Mouse (Mus musculus): ENCODE measurements around the gene Slc25a12. TPM values are rescaled to one million over a fixed set of nuclear protein-coding genes. Genes with fewer than 3 reads are reported as not detected.

Gene Slc25a12
- polyA plus RNA-seq, 1 experiment from 2014 or later: 38.4 TPM

DNA sequence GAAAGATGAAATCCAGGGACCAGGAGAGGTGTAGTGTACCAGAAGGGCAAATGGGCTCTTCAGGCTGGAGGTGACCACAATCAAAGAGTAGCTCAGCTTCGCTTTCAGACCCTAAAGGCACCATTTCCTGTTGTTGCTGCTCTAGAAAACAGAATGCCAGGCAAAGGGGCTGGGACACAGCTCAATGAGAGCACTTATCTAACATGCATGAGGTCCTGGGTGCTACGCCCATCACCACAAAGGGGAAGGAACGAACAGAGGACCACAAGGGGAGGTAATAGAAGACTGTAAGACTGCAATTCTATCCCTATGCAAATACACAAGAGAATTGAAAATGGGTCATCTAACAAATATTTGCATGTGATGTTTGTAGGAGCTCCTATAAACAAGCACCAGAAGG lies 46.1 kb downstream of the Slc25a12 start:
- H3K27me3 ChIP-seq (replicated peaks; ENCODE audit: low read depth, poor library complexity, severe bottlenecking): no peaks in the 10 kb centered on the region
- WGBS: 87% methylated on average over 3 of the region's 3 CpGs
- no peak for DNase-seq (ENCODE audit: low spot score)

GRCm38 (mm10) chr2:71316116-71316789 lies 51.3 kb downstream of the Slc25a12 start:
- DNase-seq (ENCODE audit: low spot score): no peak
- Histone ChIP-seq H3K36me3 (replicated peaks) (peaks cover 32% of the 10 kb centered on the region), H3K27me3 (replicated peaks; ENCODE audit: low read depth, poor library complexity, severe bottlenecking) (no peaks in the 10 kb centered on the region), H3K4me3 (no peak overlapping the region), H3K4me1 (peaks cover 51% of the 10 kb centered on the region), H3K27ac (replicated peaks) (0 out of 2 replicates have a peak overlapping the region, but pooled peaks have one; percentile 44), H3K9me3 (0 out of 2 replicates have a peak, but pooled peaks cover 4% of the 10 kb centered on the region)
- WGBS: 83% methylated on average over 3 of the region's 3 CpGs

More for the DNA sequence above, 46.1 kb downstream of the Slc25a12 start:
- peaks cover 53% of the 10 kb centered on the region for H3K36me3 ChIP-seq (replicated peaks)
- no peak overlapping the region for H3K4me3 ChIP-seq
- 0 out of 2 replicates have a peak, but pooled peaks cover 4% of the 10 kb centered on the region for H3K9me3 ChIP-seq
- peaks cover 5% of the 10 kb centered on the region for H3K4me1 ChIP-seq
- no peak overlapping the region for H3K27ac ChIP-seq (replicated peaks)

GRCm38 (mm10) chr2:71315022-71315421 lies 52.5 kb downstream of the Slc25a12 start:
- Histone ChIP-seq H3K9me3 (0 out of 2 replicates have a peak, but pooled peaks cover 4% of the 10 kb centered on the region), H3K27ac (replicated peaks) (peak overlapping the region; percentile 81), H3K27me3 (replicated peaks; ENCODE audit: low read depth, poor library complexity, severe bottlenecking) (no peaks in the 10 kb centered on the region), H3K4me1 (peaks cover 51% of the 10 kb centered on the region), H3K4me3 (peak overlapping the region; percentile 19; the same call in 1 of the 2 replicates), H3K36me3 (replicated peaks) (peaks cover 39% of the 10 kb centered on the region)
- WGBS: 50% methylated on average over 14 of the region's 14 CpGs
- peak; percentile 41 for DNase-seq (ENCODE audit: low spot score)

- Histone ChIP-seq H3K4me1 (peaks cover 51% of the 10 kb centered on the region), H3K9me3 (0 out of 2 replicates have a peak, but pooled peaks cover 4% of the 10 kb centered on the region), H3K27ac (replicated peaks) (peak overlapping the region; percentile 81), H3K4me3 (0 out of 2 replicates have a peak overlapping the region, but pooled peaks have one; percentile 19), H3K27me3 (replicated peaks; ENCODE audit: low read depth, poor library complexity, severe bottlenecking) (no peaks in the 10 kb centered on the region), H3K36me3 (replicated peaks) (peaks cover 35% of the 10 kb centered on the region)
- DNase-seq (ENCODE audit: low spot score): peak; percentile 72
- 30% methylated on average over 6 of the region's 6 CpGs for WGBS
Measured at GRCm38 (mm10) chr2:71314080-71314479, 53.5 kb downstream of the Slc25a12 start.

GRCm38 (mm10) chr2:71312067-71312466 lies 55.5 kb downstream of the Slc25a12 start:
- DNase-seq (ENCODE audit: low spot score): peak; percentile 44
- peak overlapping the region; percentile 45 for H3K27ac ChIP-seq (replicated peaks)
- 45% methylated on average over 10 of the region's 10 CpGs for WGBS
- peaks cover 24% of the 10 kb centered on the region for H3K36me3 ChIP-seq (replicated peaks)
- no peaks in the 10 kb centered on the region for H3K9me3 ChIP-seq
- H3K27me3 ChIP-seq (replicated peaks; ENCODE audit: low read depth, poor library complexity, severe bottlenecking): no peaks in the 10 kb centered on the region
- H3K4me1 ChIP-seq: peaks cover 51% of the 10 kb centered on the region
- H3K4me3 ChIP-seq: no peak overlapping the region

DNA sequence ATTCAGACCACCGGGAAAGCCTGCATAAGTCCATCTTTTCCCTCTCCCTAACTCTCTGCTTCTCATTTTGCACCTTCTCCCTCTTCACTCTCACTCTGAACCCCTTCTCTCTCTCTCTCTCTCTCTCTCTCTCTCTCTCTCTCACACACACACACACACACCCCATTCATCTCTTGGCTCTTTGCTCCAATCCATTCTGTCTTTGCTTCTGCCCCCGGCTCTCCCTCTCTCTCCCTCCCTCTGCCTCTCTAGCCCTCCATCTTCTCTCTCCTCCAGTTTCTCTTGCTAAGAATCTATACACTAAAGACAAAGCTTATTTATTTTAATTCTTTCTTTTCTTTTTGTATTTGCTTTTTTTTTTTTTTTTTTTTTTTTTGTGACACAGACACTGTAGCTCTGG lies 57.8 kb downstream of the Slc25a12 start:
- WGBS: 59% methylated on average over 2 of the region's 2 CpGs
- Histone ChIP-seq H3K4me1 (peaks cover 42% of the 10 kb centered on the region), H3K4me3 (no peak overlapping the region), H3K9me3 (no peaks in the 10 kb centered on the region), H3K27me3 (replicated peaks; ENCODE audit: low read depth, poor library complexity, severe bottlenecking) (no peaks in the 10 kb centered on the region), H3K36me3 (replicated peaks) (peaks cover 28% of the 10 kb centered on the region), H3K27ac (replicated peaks) (no peak overlapping the region; the same call in 1 of the 2 replicates)
- no peak for DNase-seq (ENCODE audit: low spot score)

- H3K36me3 ChIP-seq (replicated peaks): peaks cover 28% of the 10 kb centered on the region
- no peaks in the 10 kb centered on the region for H3K9me3 ChIP-seq
- H3K4me3 ChIP-seq: no peak overlapping the region
- no peak overlapping the region for H3K27ac ChIP-seq (replicated peaks)
- H3K4me1 ChIP-seq: peaks cover 35% of the 10 kb centered on the region
- DNase-seq (ENCODE audit: low spot score): no peak
- H3K27me3 ChIP-seq (replicated peaks; ENCODE audit: low read depth, poor library complexity, severe bottlenecking): no peaks in the 10 kb centered on the region
Measured at GRCm38 (mm10) chr2:71306357-71306756, 61.2 kb downstream of the Slc25a12 start.

GRCm38 (mm10) chr2:71304821-71305220 lies 62.7 kb downstream of the Slc25a12 start:
- peak; percentile 38 for DNase-seq (ENCODE audit: low spot score)
- Histone ChIP-seq H3K27ac (replicated peaks) (0 out of 2 replicates have a peak overlapping the region, but pooled peaks have one; percentile 57), H3K27me3 (replicated peaks; ENCODE audit: low read depth, poor library complexity, severe bottlenecking) (no peaks in the 10 kb centered on the region), H3K4me3 (no peak overlapping the region), H3K36me3 (replicated peaks) (peaks cover 15% of the 10 kb centered on the region), H3K9me3 (no peaks in the 10 kb centered on the region), H3K4me1 (peaks cover 38% of the 10 kb centered on the region)
- 48% methylated on average over 3 of the region's 3 CpGs for WGBS

DNA sequence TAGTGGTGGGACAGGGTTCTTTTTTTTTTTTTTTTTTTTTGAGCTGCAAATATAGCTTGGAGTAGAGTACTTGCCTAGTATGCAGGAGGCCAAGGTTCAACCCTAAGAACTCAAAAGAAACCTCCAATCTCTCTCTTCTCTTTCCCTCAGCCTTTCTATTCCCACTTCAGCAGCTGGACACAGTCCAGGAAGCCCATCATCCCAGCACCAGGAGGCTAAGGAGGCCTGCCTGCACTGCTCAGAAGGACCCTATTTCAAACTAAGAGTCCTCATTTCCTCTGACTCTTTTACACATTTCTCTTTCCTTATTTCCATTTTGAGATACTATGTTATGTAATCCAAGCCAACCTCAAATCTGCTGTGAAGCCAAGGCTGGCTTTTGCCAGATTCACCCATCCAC lies 64.3 kb downstream of the Slc25a12 start:
- H3K36me3 ChIP-seq (replicated peaks): peaks cover 11% of the 10 kb centered on the region
- peaks cover 43% of the 10 kb centered on the region for H3K4me1 ChIP-seq
- H3K9me3 ChIP-seq: no peaks in the 10 kb centered on the region
- H3K27ac ChIP-seq (replicated peaks): no peak overlapping the region
- no peak for DNase-seq (ENCODE audit: low spot score)
- H3K4me3 ChIP-seq: no peak overlapping the region
- H3K27me3 ChIP-seq (replicated peaks; ENCODE audit: low read depth, poor library complexity, severe bottlenecking): no peaks in the 10 kb centered on the region

DNA sequence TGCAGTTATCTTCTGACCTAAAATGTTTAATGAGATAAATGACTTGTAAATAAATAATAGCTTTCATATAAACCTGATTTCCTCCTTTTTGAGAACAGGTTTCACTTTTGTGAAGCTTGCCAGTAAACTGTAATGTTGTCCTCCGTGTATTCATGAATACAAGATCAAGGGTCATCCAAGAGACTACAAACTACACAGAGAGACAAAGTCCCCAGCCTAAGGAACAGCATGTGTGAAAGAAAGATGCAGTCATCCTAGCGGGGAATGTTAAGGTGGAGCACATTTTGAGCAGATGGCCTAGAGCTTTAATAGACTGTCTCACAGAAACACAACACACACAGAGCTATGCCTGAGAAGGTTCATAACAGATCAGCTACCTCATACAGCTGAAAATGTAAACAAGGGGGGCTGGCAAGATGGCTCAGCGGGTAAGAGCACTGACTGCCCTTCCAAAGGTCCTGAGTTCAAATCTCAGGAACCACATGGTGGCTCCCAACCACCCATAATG lies 65.3 kb downstream of the Slc25a12 start:
- Histone ChIP-seq H3K4me3 (no peak overlapping the region), H3K4me1 (peaks cover 49% of the 10 kb centered on the region), H3K9me3 (no peaks in the 10 kb centered on the region), H3K27ac (replicated peaks) (no peak overlapping the region), H3K36me3 (replicated peaks) (peaks cover 11% of the 10 kb centered on the region), H3K27me3 (replicated peaks; ENCODE audit: low read depth, poor library complexity, severe bottlenecking) (no peaks in the 10 kb centered on the region)
- 76% methylated on average over 3 of the region's 3 CpGs for WGBS
- no peak for DNase-seq (ENCODE audit: low spot score)

DNA sequence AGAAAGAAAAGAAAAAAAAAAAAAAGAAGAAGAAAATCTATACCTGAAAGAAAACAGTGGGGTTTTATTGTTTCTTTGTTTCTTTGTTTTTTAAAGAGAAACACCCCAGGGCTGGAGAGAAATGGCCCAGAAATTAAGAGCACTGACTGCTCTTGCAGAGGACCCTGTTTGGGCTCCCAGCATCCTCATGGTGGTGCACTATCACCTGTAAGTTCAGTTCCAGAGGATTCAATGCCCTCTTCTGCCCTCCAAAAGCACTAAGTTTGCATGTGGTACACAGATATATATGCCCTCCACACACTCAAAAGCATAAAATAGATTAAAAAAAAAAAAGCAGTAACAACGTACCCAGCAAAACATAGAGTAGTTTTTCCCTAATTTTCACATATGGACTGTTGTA lies 68.8 kb downstream of the Slc25a12 start:
- H3K36me3 ChIP-seq (replicated peaks): no peaks in the 10 kb centered on the region
- H3K9me3 ChIP-seq: no peaks in the 10 kb centered on the region
- H3K27me3 ChIP-seq (replicated peaks; ENCODE audit: low read depth, poor library complexity, severe bottlenecking): no peaks in the 10 kb centered on the region
- WGBS: 93% methylated on average over 1 of the region's 1 CpGs
- peaks cover 47% of the 10 kb centered on the region for H3K4me1 ChIP-seq
- H3K27ac ChIP-seq (replicated peaks): no peak overlapping the region
- DNase-seq (ENCODE audit: low spot score): no peak
- no peak overlapping the region for H3K4me3 ChIP-seq

DNA sequence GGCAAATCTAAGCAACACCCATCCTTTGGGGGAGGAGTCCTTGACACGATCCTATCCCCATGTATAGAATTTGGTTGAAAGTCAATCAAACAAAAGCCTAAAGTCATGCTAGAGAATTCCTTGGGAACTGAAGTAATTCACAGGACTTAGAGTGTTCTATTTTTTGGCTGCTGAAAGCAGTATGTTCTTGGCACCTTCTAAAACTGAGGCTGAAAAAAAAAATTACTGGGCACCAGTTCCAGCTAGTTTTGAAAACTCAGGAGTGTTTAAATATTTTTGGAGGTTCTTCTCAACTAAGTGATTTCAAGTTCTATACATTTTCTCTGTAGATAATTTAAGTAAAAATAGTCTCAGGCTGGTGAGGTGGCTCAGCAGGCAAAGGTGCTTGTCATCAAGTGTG lies 70.0 kb downstream of the Slc25a12 start:
- no peaks in the 10 kb centered on the region for H3K9me3 ChIP-seq
- peaks cover 49% of the 10 kb centered on the region for H3K4me1 ChIP-seq
- no peak overlapping the region for H3K4me3 ChIP-seq
- no peak for DNase-seq (ENCODE audit: low spot score)
- WGBS: 83% methylated on average over 1 of the region's 1 CpGs
- H3K27ac ChIP-seq (replicated peaks): no peak overlapping the region
- H3K27me3 ChIP-seq (replicated peaks; ENCODE audit: low read depth, poor library complexity, severe bottlenecking): no peaks in the 10 kb centered on the region
- no peaks in the 10 kb centered on the region for H3K36me3 ChIP-seq (replicated peaks)

- Histone ChIP-seq H3K27ac (replicated peaks) (no peak overlapping the region), H3K4me1 (peaks cover 58% of the 10 kb centered on the region), H3K27me3 (replicated peaks; ENCODE audit: low read depth, poor library complexity, severe bottlenecking) (no peaks in the 10 kb centered on the region), H3K36me3 (replicated peaks) (no peaks in the 10 kb centered on the region), H3K4me3 (no peak overlapping the region), H3K9me3 (no peaks in the 10 kb centered on the region)
- no peak for DNase-seq (ENCODE audit: low spot score)
- WGBS: 73% methylated on average over 12 of the region's 12 CpGs
Measured at GRCm38 (mm10) chr2:71295844-71296243, 71.7 kb downstream of the Slc25a12 start.
